ENCODE assay signal across 27 mouse cellular contexts in genomic region chr4:136862411-136862810, GRCm38 (mm10). TPM values are rescaled to one million over a fixed set of nuclear protein-coding genes. Genes with fewer than 3 reads are reported as not detected.
DNase-seq lines count a peak whose midpoint lies in the region; ATAC-seq and TF ChIP-seq lines count a peak whose summit lies in the region.
"Had no signal": no experiment of that assay in that cellular context is flagged by ENCODE, and none has a peak within 500 bp of the region (broad histone marks: within the 10 kb centered on the region; RNA-seq: fewer than 3 reads in every experiment).

No protein-coding gene starts in this region.

- H3K4me3 ChIP-seq in forebrain, embryonic 11.5 days (ENCODE audit: low read depth, low read length), result no peak overlapping the region
- H3K4me3 ChIP-seq in forebrain, postnatal 0 days (ENCODE audit: low read depth, low read length), result no peak overlapping the region
- H3K4me3 ChIP-seq in E14TG2a.4 (replicated peaks; ENCODE audit: low read length), result peak overlapping the region; percentile 68
- no peak overlapping the region for H3K4me3 ChIP-seq in forebrain, embryonic 15.5 days
- no peak overlapping the region for H3K4me3 ChIP-seq in midbrain, embryonic 13.5 days (replicated peaks)
- H3K4me3 ChIP-seq: embryonic facial prominence, embryonic 15.5 days; intestine, embryonic 15.5 days; layer of hippocampus, adult 2 months; limb, embryonic 12.5 days had no signal

- H3K4me1 ChIP-seq in forebrain, embryonic 11.5 days (replicated peaks; ENCODE audit: control insufficient read depth, insufficient read depth, low read length), result peaks cover 31% of the 10 kb centered on the region
- peaks cover 7% of the 10 kb centered on the region for H3K4me1 ChIP-seq in forebrain, postnatal 0 days (ENCODE audit: insufficient read depth)
- H3K4me1 ChIP-seq in E14TG2a.4 (replicated peaks; ENCODE audit: low read depth, low read length), result peaks cover 41% of the 10 kb centered on the region
- peaks cover 25% of the 10 kb centered on the region for H3K4me1 ChIP-seq in forebrain, embryonic 15.5 days
- H3K4me1 ChIP-seq in midbrain, embryonic 13.5 days (replicated peaks), result peaks cover 69% of the 10 kb centered on the region

- H3K9ac ChIP-seq in forebrain, embryonic 11.5 days (ENCODE audit: low read length), result peak overlapping the region; percentile 4
- H3K9ac ChIP-seq in forebrain, postnatal 0 days, result no peak overlapping the region
- no peak overlapping the region for H3K9ac ChIP-seq in forebrain, embryonic 15.5 days (replicated peaks)
- peak overlapping the region; percentile 44; the same call in 1 of the 2 replicates for H3K9ac ChIP-seq in midbrain, embryonic 13.5 days (replicated peaks)
- H3K9ac ChIP-seq: embryonic facial prominence, embryonic 15.5 days; limb, embryonic 12.5 days; liver, postnatal 0 days had no signal

- H3K9me3 ChIP-seq in forebrain, embryonic 11.5 days (ENCODE audit: control insufficient read depth, low read length), result no peaks in the 10 kb centered on the region
- H3K9me3 ChIP-seq in forebrain, postnatal 0 days (ENCODE audit: low read length), result no peaks in the 10 kb centered on the region
- no peaks in the 10 kb centered on the region for H3K9me3 ChIP-seq in E14TG2a.4 (ENCODE audit: low read length)
- H3K9me3 ChIP-seq in forebrain, embryonic 15.5 days, result no peaks in the 10 kb centered on the region
- H3K9me3 ChIP-seq in midbrain, embryonic 13.5 days, result no peaks in the 10 kb centered on the region
- H3K9me3 ChIP-seq: embryonic facial prominence, embryonic 15.5 days; intestine, embryonic 15.5 days; limb, embryonic 12.5 days had no signal

- TF ChIP-seq CTCF in forebrain, postnatal 0 days (IDR thresholded peaks at IDR 0.05; ENCODE audit: low read depth), result no peak
- no peak for TF ChIP-seq CTCF in E14TG2a.4 (conservative IDR thresholded peaks at IDR 0.05; ENCODE audit: low read length)

- WGBS in forebrain, embryonic 11.5 days, result 77% methylated on average over 2 of the region's 2 CpGs
- WGBS in forebrain, postnatal 0 days, result 87% methylated on average over 2 of the region's 2 CpGs
- 80% methylated on average over 2 of the region's 2 CpGs for WGBS in forebrain, embryonic 15.5 days
- 70% methylated on average over 2 of the region's 2 CpGs for WGBS in midbrain, embryonic 13.5 days

- DNase-seq in forebrain, embryonic 11.5 days (ENCODE audit: low spot score), result no peak
- DNase-seq in forebrain, postnatal 0 days, result no peak
- no peak for DNase-seq in testis, postnatal 14 days (ENCODE audit: low spot score)
- no peak for DNase-seq in right cerebral cortex, postnatal 14 days
- no peak for DNase-seq in kidney, postnatal 36 days
- DNase-seq: adrenal gland, postnatal 25 days; cerebellum, adult 8-10 months; gastrocnemius, postnatal 14 days; heart, adult 11 months; kidney, adult 8-10 months; kidney, postnatal 14 days; liver, postnatal 0 days; right cerebral cortex, adult 18-20 months; thymus, postnatal 14 days had no signal

- no peaks in the 10 kb centered on the region for H3K27me3 ChIP-seq in forebrain, embryonic 11.5 days (ENCODE audit: control insufficient read depth, insufficient read depth, low read length)
- no peaks in the 10 kb centered on the region for H3K27me3 ChIP-seq in forebrain, postnatal 0 days (ENCODE audit: insufficient read depth, low read length)
- peaks cover 34% of the 10 kb centered on the region for H3K27me3 ChIP-seq in E14TG2a.4 (ENCODE audit: insufficient read depth, low read length)
- no peaks in the 10 kb centered on the region for H3K27me3 ChIP-seq in forebrain, embryonic 15.5 days
- no peaks in the 10 kb centered on the region for H3K27me3 ChIP-seq in midbrain, embryonic 13.5 days

- peak overlapping the region; percentile 84 for H3K27ac ChIP-seq in forebrain, embryonic 11.5 days (ENCODE audit: low read depth, low read length)
- no peak overlapping the region for H3K27ac ChIP-seq in forebrain, postnatal 0 days (ENCODE audit: low read depth, low read length)
- H3K27ac ChIP-seq in forebrain, embryonic 15.5 days (replicated peaks), result peak overlapping the region; percentile 49; the same call in 1 of the 2 replicates
- H3K27ac ChIP-seq in midbrain, embryonic 13.5 days, result peak overlapping the region; percentile 81
- H3K27ac ChIP-seq: embryonic facial prominence, embryonic 15.5 days; intestine, embryonic 15.5 days; layer of hippocampus, adult 2 months; limb, embryonic 12.5 days; stomach, postnatal 0 days had no signal

- H3K36me3 ChIP-seq in forebrain, embryonic 11.5 days (ENCODE audit: control insufficient read depth, insufficient read depth, low read length), result no peaks in the 10 kb centered on the region
- no peaks in the 10 kb centered on the region for H3K36me3 ChIP-seq in forebrain, postnatal 0 days (ENCODE audit: insufficient read depth)
- no peaks in the 10 kb centered on the region for H3K36me3 ChIP-seq in E14TG2a.4 (ENCODE audit: insufficient read depth, low read length)
- no peaks in the 10 kb centered on the region for H3K36me3 ChIP-seq in forebrain, embryonic 15.5 days
- H3K36me3 ChIP-seq in midbrain, embryonic 13.5 days, result no peaks in the 10 kb centered on the region
- H3K36me3 ChIP-seq: embryonic facial prominence, embryonic 15.5 days; intestine, embryonic 15.5 days; limb, embryonic 12.5 days had no signal

- H3K4me2 ChIP-seq in forebrain, embryonic 11.5 days (ENCODE audit: low read depth, low read length, severe bottlenecking), result no peak overlapping the region
- H3K4me2 ChIP-seq in forebrain, postnatal 0 days (ENCODE audit: low read depth), result no peak overlapping the region
- no peak overlapping the region for H3K4me2 ChIP-seq in forebrain, embryonic 15.5 days (replicated peaks)
- H3K4me2 ChIP-seq in midbrain, embryonic 13.5 days (replicated peaks), result no peak overlapping the region
- H3K4me2 ChIP-seq: embryonic facial prominence, embryonic 15.5 days; heart, embryonic 11.5 days; intestine, embryonic 15.5 days; limb, embryonic 12.5 days; liver, embryonic 11.5 days had no signal

- no peak for ATAC-seq in forebrain, embryonic 11.5 days (replicated peaks; ENCODE audit: low FRiP score)
- ATAC-seq in forebrain, postnatal 0 days, result no peak
- ATAC-seq in forebrain, embryonic 15.5 days (replicated peaks), result no peak
- no peak for ATAC-seq in midbrain, embryonic 13.5 days
- ATAC-seq: liver, postnatal 0 days; lung, postnatal 0 days had no signal

RNA-seq across cellular contexts. Expression of gene C1qb, which starts 23.6 kb away (rescaled TPM):
- 19.7 and 21.1 TPM in 2 replicates for polyA plus RNA-seq in forebrain, embryonic 11.5 days (2014; fragmentation: Nextera tagmentation; extraction: Ambion mirVana)
- total RNA-seq in forebrain, postnatal 0 days (2014; rRNA removed), result 53.9 and 57.1 TPM in 2 replicates
- 67.4 and 78.2 TPM in 2 replicates for polyA plus RNA-seq in forebrain, postnatal 0 days (2015; fragmentation: Nextera tagmentation; extraction: Ambion mirVana)
- 28.2 and 30.5 TPM in 2 replicates for polyA plus RNA-seq in forebrain, embryonic 15.5 days (2015; fragmentation: Nextera tagmentation; extraction: Ambion mirVana)
- polyA plus RNA-seq in midbrain, embryonic 13.5 days (2015; fragmentation: Nextera tagmentation; extraction: Ambion mirVana), result 25.0 and 30.4 TPM in 2 replicates
- total RNA-seq: monocyte, adult 5-6 weeks had no signal

RNA-seq across cellular contexts. Expression of gene Ephb2, which starts 26.6 kb away (rescaled TPM):
- 35.8 and 36.9 TPM in 2 replicates for polyA plus RNA-seq in forebrain, embryonic 11.5 days (2014; fragmentation: Nextera tagmentation; extraction: Ambion mirVana)
- total RNA-seq in forebrain, postnatal 0 days (2014; rRNA removed), result 79.9 and 85.6 TPM in 2 replicates
- polyA plus RNA-seq in forebrain, postnatal 0 days (2015; fragmentation: Nextera tagmentation; extraction: Ambion mirVana), result 9.2 and 10.8 TPM in 2 replicates
- 18.9 and 20.4 TPM in 2 replicates for polyA plus RNA-seq in forebrain, embryonic 15.5 days (2015; fragmentation: Nextera tagmentation; extraction: Ambion mirVana)
- polyA plus RNA-seq in midbrain, embryonic 13.5 days (2015; fragmentation: Nextera tagmentation; extraction: Ambion mirVana), result 20.3 and 25.0 TPM in 2 replicates
- total RNA-seq: monocyte, adult 5-6 weeks had no signal

RNA-seq across cellular contexts. Expression of gene C1qc, which starts 30.5 kb away (rescaled TPM):
- 10.0 and 10.7 TPM in 2 replicates for polyA plus RNA-seq in forebrain, embryonic 11.5 days (2014; fragmentation: Nextera tagmentation; extraction: Ambion mirVana)
- 61.9 and 64.6 TPM in 2 replicates for total RNA-seq in forebrain, postnatal 0 days (2014; rRNA removed)
- polyA plus RNA-seq in forebrain, postnatal 0 days (2015; fragmentation: Nextera tagmentation; extraction: Ambion mirVana), result 46.1 and 49.3 TPM in 2 replicates
- polyA plus RNA-seq in forebrain, embryonic 15.5 days (2015; fragmentation: Nextera tagmentation; extraction: Ambion mirVana), result 18.8 and 20.7 TPM in 2 replicates
- 13.6 and 16.2 TPM in 2 replicates for polyA plus RNA-seq in midbrain, embryonic 13.5 days (2015; fragmentation: Nextera tagmentation; extraction: Ambion mirVana)
- total RNA-seq: monocyte, adult 5-6 weeks had no signal

RNA-seq across cellular contexts. Expression of gene C1qa, which starts 36.2 kb away (rescaled TPM):
- polyA plus RNA-seq in forebrain, embryonic 11.5 days (2014; fragmentation: Nextera tagmentation; extraction: Ambion mirVana), result 8.2 and 11.3 TPM in 2 replicates
- total RNA-seq in forebrain, postnatal 0 days (2014; rRNA removed), result 47.7 and 53.1 TPM in 2 replicates
- polyA plus RNA-seq in forebrain, postnatal 0 days (2015; fragmentation: Nextera tagmentation; extraction: Ambion mirVana), result 42.2 and 43.5 TPM in 2 replicates
- 22.0 and 23.3 TPM in 2 replicates for polyA plus RNA-seq in forebrain, embryonic 15.5 days (2015; fragmentation: Nextera tagmentation; extraction: Ambion mirVana)
- 14.4 and 16.5 TPM in 2 replicates for polyA plus RNA-seq in midbrain, embryonic 13.5 days (2015; fragmentation: Nextera tagmentation; extraction: Ambion mirVana)
- total RNA-seq: hematopoietic stem cell, adult 5-6 weeks; monocyte, adult 5-6 weeks had no signal

Comparison
In these comparisons a context has a peak if more than half of its experiments do, and no peak if none do; other contexts are left out.
1. H3K9ac ChIP-seq: peak in forebrain, embryonic 11.5 days (single experiment) and midbrain, embryonic 13.5 days (single experiment); none in forebrain, postnatal 0 days (single experiment) and forebrain, embryonic 15.5 days (single experiment).